Mouse (Mus musculus) lung, embryonic 16.5 days (tissue): ENCODE data around the gene Trdmt1. TPM values are rescaled to one million over a fixed set of nuclear protein-coding genes. Genes with fewer than 3 reads are reported as not detected.

Experiments used
- ATAC-seq: fragments of 200-750 bp; cut with Nextera tagmentation; 2 replicates; pipeline ENCODE4 v1.8.0; 2017; ENCODE audit warnings: low read depth, mild to moderate bottlenecking, moderate library complexity
- H3K27ac ChIP-seq: fragments of 300-500 bp; sonication (generic); 2 replicates; pipeline ENCODE4 v1.5.1; 2014; ENCODE audit warnings: mild to moderate bottlenecking, control low read depth, low read length
- H3K27me3 ChIP-seq: fragments of 300-500 bp; sonication (generic); 2 replicates; pipeline ENCODE4 v1.6.1; 2014; ENCODE audit warnings: low read depth, low read length, mixed read lengths; ENCODE audit not compliant: control insufficient read depth, insufficient read depth
- H3K36me3 ChIP-seq: fragments of 300-500 bp; sonication (generic); 2 replicates; pipeline ENCODE4 v1.6.1; 2014; ENCODE audit warnings: low read length; ENCODE audit not compliant: control insufficient read depth, insufficient read depth
- H3K4me1 ChIP-seq: fragments of 300-500 bp; sonication (generic); replicated peaks from 2 replicates; pipeline ENCODE4 v1.6.1; 2014; ENCODE audit warnings: low read length, mixed read lengths; ENCODE audit not compliant: control insufficient read depth, insufficient read depth
- H3K4me2 ChIP-seq: fragments of 300-500 bp; sonication (generic); 2 replicates; pipeline ENCODE4 v1.6.1; 2014; ENCODE audit warnings: low read depth, low read length, control low read depth
- H3K4me3 ChIP-seq: fragments of 300-500 bp; sonication (generic); 2 replicates; pipeline ENCODE4 v1.5.1; 2014; ENCODE audit warnings: mild to moderate bottlenecking, low read length, control low read depth
- H3K9ac ChIP-seq: fragments of 300-500 bp; sonication (generic); 2 replicates; pipeline ENCODE4 v1.6.1; 2014; ENCODE audit warnings: low read length, control low read depth
- H3K9me3 ChIP-seq: fragments of 300-500 bp; sonication (generic); 2 replicates; pipeline ENCODE4 v1.6.1; 2016; ENCODE audit warnings: low read length; ENCODE audit not compliant: control insufficient read depth
- WGBS: fragments of 180-500 bp; shearing (Covaris S2); extraction: QIAGEN DNeasy Blood & Tissue Kit; methylation state at CpG from one replicate; pipeline ENCODE4 v1.1.7; 2014; 5-methylcytosine and 5-hydroxymethylcytosine counted together
- polyA plus RNA-seq: library from polyadenylated mRNA; unstranded; fragments of >200 nt; fragmentation: Nextera tagmentation; extraction: Ambion mirVana; gene quantifications from 2 replicates; pipeline ENCODE4 v1.2.1, GENCODE M21; 2015

Gene Trdmt1
- polyA plus RNA-seq, 1 experiment from 2014 or later, result 16.5 TPM

DNA sequence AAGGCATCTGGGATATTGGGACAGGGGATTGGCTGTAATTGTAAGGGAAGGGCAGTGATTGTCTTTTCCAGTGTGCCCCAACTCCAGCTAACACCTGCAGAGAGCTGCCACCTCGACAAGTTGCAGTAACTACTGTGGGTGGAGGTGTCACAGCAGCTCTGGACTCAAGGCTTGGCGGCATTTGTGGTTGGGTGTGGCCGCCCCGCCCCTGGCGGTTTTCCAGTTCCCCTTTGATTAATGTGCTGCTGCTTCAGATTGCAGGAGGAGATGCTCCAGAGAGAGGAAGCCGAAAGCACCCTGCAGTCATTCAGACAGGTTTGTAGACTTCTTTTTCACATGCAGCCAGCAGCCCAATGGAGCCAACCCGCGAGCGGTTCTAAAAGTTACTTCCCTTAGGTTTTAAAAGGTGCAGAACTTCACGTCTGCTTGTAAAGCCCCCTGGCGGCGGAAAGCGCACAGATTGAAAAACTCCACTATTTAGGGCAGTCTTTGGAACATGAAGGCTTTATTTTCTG, 30.9 kb upstream of the Trdmt1 start:
- 0% methylated on average over 13 of the region's 13 CpGs for WGBS
- no peaks in the 10 kb centered on the region for H3K9me3 ChIP-seq
- peaks cover 10% of the 10 kb centered on the region for H3K4me1 ChIP-seq
- ATAC-seq, result no peak
- H3K9ac ChIP-seq, result peak overlapping the region; percentile 89
- H3K4me3 ChIP-seq, result peak overlapping the region; percentile 86
- peaks cover 18% of the 10 kb centered on the region for H3K36me3 ChIP-seq
- H3K27me3 ChIP-seq, result no peaks in the 10 kb centered on the region
- H3K27ac ChIP-seq, result peak overlapping the region; percentile 99
- peak overlapping the region; percentile 75 for H3K4me2 ChIP-seq

DNA sequence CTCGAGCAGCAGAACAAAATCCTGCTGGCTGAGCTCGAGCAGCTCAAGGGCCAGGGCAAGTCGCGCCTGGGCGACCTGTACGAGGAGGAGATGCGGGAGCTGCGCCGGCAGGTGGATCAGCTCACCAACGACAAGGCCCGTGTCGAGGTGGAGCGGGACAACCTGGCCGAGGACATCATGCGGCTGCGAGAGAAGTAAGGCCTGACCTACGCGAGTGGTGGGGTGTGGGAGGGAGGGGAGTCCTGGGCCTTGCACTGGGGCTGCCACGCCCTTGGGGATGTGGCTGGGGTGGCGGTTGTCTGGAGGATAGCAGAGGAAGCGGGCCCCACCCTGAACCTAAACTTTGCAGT, 30.3 kb upstream of the Trdmt1 start:
- H3K9ac ChIP-seq, result peak overlapping the region; percentile 89
- under 1% methylated on average over 21 of the region's 21 CpGs for WGBS
- peak; percentile 24 for ATAC-seq
- no peaks in the 10 kb centered on the region for H3K27me3 ChIP-seq
- H3K4me3 ChIP-seq, result peak overlapping the region; percentile 86
- peak overlapping the region; percentile 75 for H3K4me2 ChIP-seq
- peaks cover 10% of the 10 kb centered on the region for H3K4me1 ChIP-seq
- H3K36me3 ChIP-seq, result peaks cover 13% of the 10 kb centered on the region
- peak overlapping the region; percentile 99 for H3K27ac ChIP-seq
- H3K9me3 ChIP-seq, result no peaks in the 10 kb centered on the region

DNA sequence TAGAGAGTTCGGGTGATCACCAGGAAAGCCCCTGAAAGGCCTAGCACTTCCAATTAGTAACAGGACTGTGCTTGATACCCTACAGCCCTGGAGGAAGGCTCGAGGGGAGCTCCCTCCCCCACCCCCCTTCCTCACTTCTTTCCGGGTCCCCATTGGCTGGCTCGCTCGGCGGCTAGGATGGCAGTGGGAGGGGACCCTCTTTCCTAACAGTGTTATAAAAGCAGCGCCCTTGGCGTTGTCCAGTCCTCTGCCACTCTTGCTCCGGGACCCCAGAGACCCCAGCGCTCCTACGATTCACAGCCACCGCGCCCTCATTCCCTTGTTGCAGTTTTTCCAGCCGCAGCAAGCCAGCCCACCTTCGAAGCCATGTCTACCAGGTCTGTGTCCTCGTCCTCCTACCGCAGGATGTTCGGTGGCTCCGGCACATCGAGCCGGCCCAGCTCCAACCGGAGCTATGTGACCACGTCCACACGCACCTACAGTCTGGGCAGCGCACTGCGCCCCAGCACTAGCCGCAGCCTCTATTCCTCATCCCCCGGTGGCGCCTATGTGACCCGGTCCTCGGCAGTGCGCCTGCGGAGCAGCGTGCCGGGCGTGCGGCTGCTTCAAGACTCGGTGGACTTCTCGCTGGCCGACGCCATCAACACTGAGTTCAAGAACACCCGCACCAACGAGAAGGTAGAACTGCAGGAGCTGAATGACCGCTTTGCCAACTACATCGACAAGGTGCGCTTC, 29.8 kb upstream of the Trdmt1 start:
- ATAC-seq, result peak; percentile 91
- peaks cover 10% of the 10 kb centered on the region for H3K4me1 ChIP-seq
- H3K9me3 ChIP-seq, result no peaks in the 10 kb centered on the region
- WGBS, result under 1% methylated on average over 46 of the region's 46 CpGs
- peak overlapping the region; percentile 89 for H3K9ac ChIP-seq
- H3K36me3 ChIP-seq, result peaks cover 11% of the 10 kb centered on the region
- H3K4me2 ChIP-seq, result peak overlapping the region; percentile 75
- H3K27ac ChIP-seq, result peak overlapping the region; percentile 99
- H3K27me3 ChIP-seq, result no peaks in the 10 kb centered on the region
- H3K4me3 ChIP-seq, result peak overlapping the region; percentile 86

DNA sequence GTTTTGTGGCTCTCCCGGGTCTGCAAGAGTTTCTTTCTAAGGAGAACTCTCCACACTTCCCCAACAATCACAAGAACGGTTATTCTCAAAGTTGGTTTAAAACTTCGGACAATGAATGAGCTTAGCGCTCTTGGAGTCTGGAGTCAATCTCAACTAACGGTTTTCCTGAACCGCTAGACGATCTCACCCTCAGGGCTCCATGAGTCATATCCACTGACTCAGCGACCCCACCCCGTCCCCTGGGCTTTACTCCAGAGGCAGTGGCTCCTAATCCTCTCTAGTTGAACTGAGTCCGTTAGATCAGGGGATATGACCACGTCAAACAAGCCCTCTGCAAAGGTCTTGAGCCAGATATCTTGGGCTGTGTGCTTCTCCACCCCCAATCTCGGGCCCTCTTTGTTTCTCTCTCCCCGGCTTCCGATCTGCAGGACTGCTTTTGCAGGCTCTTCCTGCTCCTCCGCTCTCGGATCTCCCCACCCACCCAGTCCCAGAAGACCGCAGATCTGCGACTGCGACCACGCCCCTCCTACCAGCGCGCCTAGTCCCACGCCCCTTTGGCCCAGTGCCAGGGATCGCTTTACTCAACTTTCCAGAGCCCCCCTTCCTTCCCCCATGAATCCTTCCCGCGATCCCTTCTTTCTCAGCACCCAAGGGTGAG, 29.1 kb upstream of the Trdmt1 start, which contains the start of gene Vim:
TSS of gene Vim (plus strand) at position 520 of the 658 bp plus-strand sequence.
- under 1% methylated on average over 26 of the region's 26 CpGs for WGBS

DNA sequence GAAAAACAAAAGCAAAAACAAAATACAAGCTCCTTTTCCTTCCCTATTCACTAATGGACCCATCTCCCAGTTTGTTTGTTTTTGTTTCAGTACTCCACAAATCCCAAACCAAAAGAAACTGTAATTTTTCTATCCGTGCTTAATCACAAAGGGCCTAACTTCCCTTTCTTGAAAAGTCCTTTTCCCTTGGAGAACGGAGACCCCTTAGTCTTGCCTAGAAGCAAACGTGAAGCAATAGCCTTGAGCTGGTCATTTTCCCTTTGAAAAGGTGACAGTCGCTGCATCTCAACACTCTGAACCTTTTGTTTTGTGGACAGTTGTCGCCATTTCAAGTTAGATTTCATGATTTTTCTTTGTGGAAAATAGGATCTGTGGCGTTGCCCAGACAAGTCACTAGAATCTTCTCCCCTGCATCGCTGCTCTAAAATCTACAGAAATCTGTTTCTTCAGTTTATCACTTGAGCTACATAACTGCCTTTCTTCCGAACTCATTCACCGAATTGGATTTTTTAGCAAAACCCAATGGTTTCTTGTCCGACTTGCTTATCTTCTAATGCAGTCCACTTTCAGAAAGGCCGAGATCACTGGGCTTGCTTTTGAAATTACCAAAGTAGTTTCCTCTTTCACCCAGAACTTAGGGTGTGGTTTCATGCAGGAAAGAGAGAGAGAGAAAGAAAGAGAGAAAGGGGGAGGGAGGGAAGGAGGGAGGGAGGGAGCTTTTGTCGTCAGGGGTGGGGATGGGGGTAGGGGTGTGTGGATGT, 28.4 kb upstream of the Trdmt1 start:
- peaks cover 8% of the 10 kb centered on the region for H3K36me3 ChIP-seq
- H3K4me3 ChIP-seq, result peak overlapping the region; percentile 86
- no peaks in the 10 kb centered on the region for H3K9me3 ChIP-seq
- H3K4me1 ChIP-seq, result peaks cover 10% of the 10 kb centered on the region
- peak overlapping the region; percentile 75 for H3K4me2 ChIP-seq
- ATAC-seq, result peak; percentile 32
- H3K9ac ChIP-seq, result peak overlapping the region; percentile 89
- H3K27ac ChIP-seq, result peak overlapping the region; percentile 99
- 9% methylated on average over 12 of the region's 12 CpGs for WGBS
- no peaks in the 10 kb centered on the region for H3K27me3 ChIP-seq

More for the DNA sequence above, 29.1 kb upstream of the Trdmt1 start, which contains the start of gene Vim:
- peak; percentile 95 for ATAC-seq
- peak within 1 kb of the TSS; percentile 99 for H3K27ac ChIP-seq
- H3K4me3 ChIP-seq, result peak within 1 kb of the TSS; percentile 86
- H3K4me2 ChIP-seq, result peak within 1 kb of the TSS; percentile 75
- H3K36me3 ChIP-seq, result peaks cover 9% of the 10 kb centered on the region
- H3K9me3 ChIP-seq, result no peaks in the 10 kb centered on the region
- H3K4me1 ChIP-seq, result peaks cover 10% of the 10 kb centered on the region
- no peaks in the 10 kb centered on the region for H3K27me3 ChIP-seq
- peak within 1 kb of the TSS; percentile 89 for H3K9ac ChIP-seq

DNA sequence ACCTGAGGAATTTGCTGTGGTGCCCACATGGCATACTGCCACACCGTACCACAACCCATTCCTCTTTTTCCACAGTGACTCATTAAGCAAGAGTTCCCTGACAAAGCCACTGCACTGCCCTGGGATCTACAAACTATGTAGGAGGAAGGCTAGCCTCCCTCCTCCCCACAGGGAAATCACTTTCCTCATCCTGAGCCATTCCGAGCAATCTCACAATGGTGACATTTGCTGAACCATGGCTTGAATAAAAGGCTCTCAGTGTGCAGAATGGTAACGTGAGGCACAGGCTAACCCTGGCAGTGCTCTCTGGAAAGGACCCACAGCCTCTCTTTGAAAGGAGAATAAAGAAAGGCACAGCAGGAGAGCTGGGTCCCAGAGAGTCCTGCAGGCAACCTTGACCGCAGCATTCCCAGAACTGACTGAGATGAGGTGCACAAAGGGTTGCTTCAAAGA, 27.7 kb upstream of the Trdmt1 start:
- ATAC-seq, result no peak
- Histone ChIP-seq H3K36me3 (peaks cover 4% of the 10 kb centered on the region; the same call in 1 of the 2 replicates), H3K27ac (peak overlapping the region; percentile 99), H3K4me3 (no peak overlapping the region), H3K9me3 (no peaks in the 10 kb centered on the region), H3K4me2 (peak overlapping the region; percentile 75; the same call in 1 of the 2 replicates), H3K4me1 (peaks cover 10% of the 10 kb centered on the region), H3K9ac (no peak overlapping the region), H3K27me3 (no peaks in the 10 kb centered on the region)
- 47% methylated on average over 4 of the region's 4 CpGs for WGBS

DNA sequence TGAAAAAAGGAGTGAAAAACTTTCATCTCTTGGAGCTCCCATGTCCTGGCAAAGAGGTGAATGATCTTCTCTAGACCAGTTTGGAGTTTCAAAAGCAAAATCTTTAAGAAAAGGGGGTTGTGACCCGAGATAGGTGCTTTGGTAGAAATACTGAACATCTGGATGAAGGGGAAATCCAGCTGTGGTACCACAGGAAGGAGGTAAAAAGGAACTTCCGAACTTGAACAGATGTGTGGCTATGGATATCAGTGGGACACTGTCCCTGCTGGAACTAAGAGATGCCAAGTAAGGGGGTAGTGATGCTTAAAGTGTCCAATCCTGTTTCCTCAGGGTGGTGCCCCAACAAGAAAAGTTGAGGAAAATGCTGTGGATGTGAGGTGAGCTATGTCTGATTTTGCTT, 25.7 kb upstream of the Trdmt1 start:
- Histone ChIP-seq H3K9me3 (no peaks in the 10 kb centered on the region), H3K36me3 (no peaks in the 10 kb centered on the region), H3K4me1 (peaks cover 5% of the 10 kb centered on the region), H3K4me3 (no peak overlapping the region), H3K27me3 (no peaks in the 10 kb centered on the region), H3K4me2 (no peak overlapping the region), H3K9ac (no peak overlapping the region), H3K27ac (no peak overlapping the region)
- 65% methylated on average over 2 of the region's 2 CpGs for WGBS
- ATAC-seq, result no peak

DNA sequence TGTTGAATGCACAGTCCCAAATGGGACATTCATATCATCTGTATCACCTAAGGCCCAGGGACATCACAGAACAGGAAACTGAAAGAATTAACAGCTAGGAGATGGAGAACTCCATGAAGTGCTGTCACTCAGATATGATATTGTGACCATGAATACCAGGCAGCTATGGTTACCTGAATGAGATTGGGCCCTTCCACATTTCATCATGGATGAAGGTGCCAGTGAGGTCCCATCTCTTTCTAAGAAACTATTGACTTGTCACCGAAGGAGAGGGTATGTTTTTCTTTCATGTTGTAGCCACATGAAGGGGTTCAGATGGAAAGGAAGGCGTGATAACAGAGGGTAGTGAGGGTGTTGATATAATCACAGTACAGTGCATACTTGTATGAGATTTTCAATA, 15.9 kb upstream of the Trdmt1 start:
- Histone ChIP-seq H3K36me3 (no peaks in the 10 kb centered on the region), H3K27ac (no peak overlapping the region), H3K9ac (no peak overlapping the region), H3K4me1 (no peaks in the 10 kb centered on the region), H3K27me3 (no peaks in the 10 kb centered on the region), H3K9me3 (no peaks in the 10 kb centered on the region), H3K4me2 (no peak overlapping the region), H3K4me3 (no peak overlapping the region)
- 83% methylated on average over 2 of the region's 2 CpGs for WGBS
- no peak for ATAC-seq

DNA sequence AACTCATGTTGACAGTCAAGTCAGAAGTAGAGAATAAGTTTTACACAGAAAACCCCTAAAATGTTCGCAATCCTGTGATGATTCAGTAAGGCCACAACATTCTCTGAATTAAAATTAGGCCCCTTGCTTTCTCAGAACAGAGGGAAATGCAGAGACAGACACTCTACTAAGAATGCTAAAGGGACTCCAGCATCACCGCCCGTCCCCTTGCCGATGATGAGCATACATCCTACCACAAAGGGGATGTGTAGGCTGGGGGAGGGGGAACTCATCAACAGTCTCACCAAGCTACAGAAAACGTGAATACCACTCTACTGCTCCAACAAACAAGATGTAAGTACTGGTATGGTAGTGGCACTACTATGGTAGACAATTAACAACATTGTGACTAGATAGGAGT, 15.3 kb upstream of the Trdmt1 start:
- Histone ChIP-seq H3K4me2 (no peak overlapping the region), H3K36me3 (no peaks in the 10 kb centered on the region), H3K9ac (no peak overlapping the region), H3K27me3 (no peaks in the 10 kb centered on the region), H3K27ac (no peak overlapping the region), H3K9me3 (no peaks in the 10 kb centered on the region), H3K4me3 (no peak overlapping the region), H3K4me1 (no peaks in the 10 kb centered on the region)
- 79% methylated on average over 5 of the region's 5 CpGs for WGBS
- ATAC-seq, result no peak
